Mouse (Mus musculus) myocyte (in vitro differentiated cells): ENCODE measurements at regions not wholly inside any gene's neighbourhood (a gene's known extent, or its start where the extent isn't known, plus 50 kb on each side); places are given as distances from the start of the nearest gene placed in this dataset.

Experiments
- H3K27me3 ChIP-seq: one replicate; pipeline ENCODE4 v1.6.1; 2011; ENCODE audit not compliant: control insufficient read depth, insufficient read depth, insufficient read length
- H3K36me3 ChIP-seq: one replicate; pipeline ENCODE4 v1.6.1; 2011; ENCODE audit not compliant: control insufficient read depth, insufficient read depth
- H3K4me2 ChIP-seq: one replicate; pipeline ENCODE4 v1.6.1; 2011; ENCODE audit warnings: low read depth, control low read depth
- H3K4me3 ChIP-seq: one replicate; pipeline ENCODE4 v1.5.1; 2011; ENCODE audit warnings: mild to moderate bottlenecking, control low read depth, moderate library complexity
- H3K79me2 ChIP-seq: one replicate; pipeline ENCODE4 v1.6.1; 2011; ENCODE audit not compliant: control insufficient read depth, insufficient read depth
- H3ac ChIP-seq: one replicate; pipeline ENCODE4 v1.6.1; 2011; ENCODE audit not compliant: control insufficient read depth, insufficient read length
- CEBPB ChIP-seq: IDR thresholded peaks from 2 replicates; pipeline ENCODE4 v1.6.1; 2011; ENCODE audit warnings: mild to moderate bottlenecking, moderate library complexity; ENCODE audit not compliant: poor library complexity, insufficient read depth, severe bottlenecking
- E2F4 ChIP-seq: IDR thresholded peaks from one replicate; pipeline ENCODE4 v1.6.1; 2011; ENCODE audit warnings: mild to moderate bottlenecking, control low read depth, moderate library complexity; ENCODE audit not compliant: insufficient read depth
- MAX ChIP-seq: IDR thresholded peaks from one replicate; pipeline ENCODE4 v1.6.1; 2011; ENCODE audit warnings: low read depth, mild to moderate bottlenecking, control low read depth
- MYOD1 ChIP-seq, 3 experiments: IDR thresholded peaks; one replicate each; pipeline ENCODE4 v1.6.1; 2011; ENCODE audit warnings: control low read depth in 2 of 3, low read depth in 2 of 3, mild to moderate bottlenecking in 2 of 3, moderate library complexity in 1 of 3; ENCODE audit not compliant: insufficient read length in 2 of 3, control insufficient read depth in 1 of 3
- MYOG ChIP-seq, 3 experiments: IDR thresholded peaks; one replicate each; pipeline ENCODE4 v1.6.1; 2011; ENCODE audit warnings: control low read depth in 2 of 3, low read depth in 2 of 3, mild to moderate bottlenecking in 2 of 3; ENCODE audit not compliant: insufficient read length in 2 of 3, control insufficient read depth in 1 of 3, insufficient read depth in 1 of 3
- POLR2A ChIP-seq: IDR thresholded peaks from one replicate; pipeline ENCODE4 v1.6.1; 2011; ENCODE audit warnings: low read depth, mild to moderate bottlenecking, control low read depth, moderate library complexity; ENCODE audit not compliant: insufficient read length
- POLR2AphosphoS2 ChIP-seq: IDR thresholded peaks from one replicate; pipeline ENCODE4 v1.6.1; 2011; ENCODE audit warnings: low read depth, control low read depth; ENCODE audit not compliant: insufficient read length
- REST ChIP-seq: IDR thresholded peaks from one replicate; pipeline ENCODE4 v1.6.1; 2011; ENCODE audit warnings: mild to moderate bottlenecking, control low read depth, moderate library complexity; ENCODE audit not compliant: insufficient read depth, insufficient read length
- SRF ChIP-seq: IDR thresholded peaks from one replicate; pipeline ENCODE4 v1.6.1; 2011; ENCODE audit warnings: low read depth; ENCODE audit not compliant: control insufficient read depth, insufficient read length
- TCF12 ChIP-seq: IDR thresholded peaks from one replicate; pipeline ENCODE4 v1.6.1; 2011; ENCODE audit warnings: mild to moderate bottlenecking, control low read depth; ENCODE audit not compliant: poor library complexity, insufficient read depth, severe bottlenecking
- TCF3 ChIP-seq: IDR thresholded peaks from one replicate; pipeline ENCODE4 v1.6.1; 2011; ENCODE audit warnings: low read depth, control low read depth; ENCODE audit not compliant: insufficient read length
- USF1 ChIP-seq: IDR thresholded peaks from one replicate; pipeline ENCODE4 v1.6.1; 2011; ENCODE audit warnings: low read depth, mild to moderate bottlenecking, control low read depth, moderate library complexity

GRCm38 (mm10) chr15:67048621-67049020 lies 547.9 kb upstream of the Lrrc6 start:
- no peaks in the 10 kb centered on the region for H3K27me3 ChIP-seq
- H3K4me3 ChIP-seq, result no peak overlapping the region
- no peaks in the 10 kb centered on the region for H3K79me2 ChIP-seq
- H3K36me3 ChIP-seq, result no peaks in the 10 kb centered on the region
- H3K4me2 ChIP-seq, result peak overlapping the region; percentile 0
- no peak overlapping the region for H3ac ChIP-seq
- TF ChIP-seq POLR2AphosphoS2, result no peak
- peak in 1 of 3 experiments; percentile 51 for TF ChIP-seq MYOG (IDR thresholded peaks at IDR 0.05; ENCODE audit: control insufficient read depth in 1 of 3, insufficient read depth in 1 of 3, insufficient read length in 2 of 3, low read depth in 2 of 3)
- no peak for TF ChIP-seq MAX
- no peak for TF ChIP-seq E2F4
- TF ChIP-seq USF1, result peak; percentile 47
- TF ChIP-seq POLR2A, result no peak
- peak; percentile 31 for TF ChIP-seq SRF
- no peak for TF ChIP-seq TCF3
- no peak for TF ChIP-seq TCF12
- TF ChIP-seq CEBPB, result no peak
- no peak for TF ChIP-seq MYOD1 (IDR thresholded peaks at IDR 0.05; ENCODE audit: control insufficient read depth in 1 of 3, insufficient read length in 2 of 3, low read depth in 2 of 3)
- TF ChIP-seq REST, result no peak

- TF ChIP-seq MYOG (IDR thresholded peaks at IDR 0.05; ENCODE audit: control insufficient read depth in 1 of 3, insufficient read depth in 1 of 3, insufficient read length in 2 of 3, low read depth in 2 of 3), result no peak
- TF ChIP-seq USF1, result no peak
- TF ChIP-seq REST, result no peak
- no peak for TF ChIP-seq POLR2AphosphoS2
- TF ChIP-seq MYOD1 (IDR thresholded peaks at IDR 0.05; ENCODE audit: control insufficient read depth in 1 of 3, insufficient read length in 2 of 3, low read depth in 2 of 3), result no peak
- TF ChIP-seq POLR2A, result no peak
- TF ChIP-seq E2F4, result no peak
- no peak for TF ChIP-seq TCF3
- TF ChIP-seq MAX, result no peak
- no peak for TF ChIP-seq SRF
- TF ChIP-seq TCF12, result no peak
- no peak for TF ChIP-seq CEBPB
- H3ac ChIP-seq, result no peak overlapping the region
- peak overlapping the region; percentile 0 for H3K4me2 ChIP-seq
- H3K79me2 ChIP-seq, result no peaks in the 10 kb centered on the region
- no peak overlapping the region for H3K4me3 ChIP-seq
- no peaks in the 10 kb centered on the region for H3K27me3 ChIP-seq
- no peaks in the 10 kb centered on the region for H3K36me3 ChIP-seq
These were observed 547.4 kb upstream of the Lrrc6 start for GRCm38 (mm10) chr15:67048148-67048547.

GRCm38 (mm10) chr15:67045920-67046804 lies 545.5 kb upstream of the Lrrc6 start:
- Histone ChIP-seq H3K4me2 (peak overlapping the region; percentile 39), H3K36me3 (no peaks in the 10 kb centered on the region), H3K79me2 (no peaks in the 10 kb centered on the region), H3ac (no peak overlapping the region), H3K27me3 (no peaks in the 10 kb centered on the region), H3K4me3 (no peak overlapping the region)
- TF ChIP-seq MYOG (IDR thresholded peaks at IDR 0.05; ENCODE audit: control insufficient read depth in 1 of 3, insufficient read depth in 1 of 3, insufficient read length in 2 of 3, low read depth in 2 of 3) (peak in 2 of 3 experiments; percentile 56 to 95), REST (no peak), E2F4 (no peak), TCF12 (peak; percentile 81), USF1 (no peak), TCF3 (peak; percentile 49), CEBPB (no peak), MYOD1 (IDR thresholded peaks at IDR 0.05; ENCODE audit: control insufficient read depth in 1 of 3, insufficient read length in 2 of 3, low read depth in 2 of 3) (peak in 2 of 3 experiments; percentile 90 to 94), SRF (no peak), MAX (no peak), POLR2AphosphoS2 (no peak), POLR2A (no peak)

GRCm38 (mm10) chr15:67045329-67045728 lies 544.6 kb upstream of the Lrrc6 start:
- Histone ChIP-seq H3K4me3 (no peak overlapping the region), H3K36me3 (no peaks in the 10 kb centered on the region), H3ac (no peak overlapping the region), H3K4me2 (peak overlapping the region; percentile 3), H3K79me2 (no peaks in the 10 kb centered on the region), H3K27me3 (no peaks in the 10 kb centered on the region)
- TF ChIP-seq MYOD1 (IDR thresholded peaks at IDR 0.05; ENCODE audit: control insufficient read depth in 1 of 3, insufficient read length in 2 of 3, low read depth in 2 of 3), result no peak
- TF ChIP-seq CEBPB, result peak; percentile 64; the same call in 1 of the 2 replicates

GRCm38 (mm10) chr15:67044806-67045205 lies 544.1 kb upstream of the Lrrc6 start:
- Histone ChIP-seq H3K4me2 (no peak overlapping the region), H3K36me3 (no peaks in the 10 kb centered on the region), H3ac (no peak overlapping the region), H3K27me3 (no peaks in the 10 kb centered on the region), H3K79me2 (no peaks in the 10 kb centered on the region), H3K4me3 (no peak overlapping the region)
- TF ChIP-seq CEBPB, result no peak
- no peak for TF ChIP-seq TCF3
- no peak for TF ChIP-seq REST
- TF ChIP-seq MYOD1 (IDR thresholded peaks at IDR 0.05; ENCODE audit: control insufficient read depth in 1 of 3, insufficient read length in 2 of 3, low read depth in 2 of 3), result no peak
- TF ChIP-seq POLR2AphosphoS2, result no peak
- no peak for TF ChIP-seq E2F4
- TF ChIP-seq POLR2A, result no peak
